Mouse (Mus musculus) frontal cortex, postnatal 10 days (tissue): ENCODE results near the gene Secisbp2.
"Not testable (repeated sequence)": the region's sequence is repeated elsewhere in the genome, so short reads cannot be mapped to it uniquely, and the experiment has no call there.

Experiments used
- DNase-seq, 2 experiments: peaks; one replicate each; pipeline ENCODE4 v3.0.0; 2022; ENCODE audit warnings: low spot score in 2 of 2, mixed read lengths in 1 of 2

The Secisbp2 gene

GRCm38 (mm10) chr13:51643924-51644828 lies 7.3 kb upstream of the Secisbp2 start:
- DNase-seq = no peak

- peak; percentile 96 to 97 for DNase-seq
Measured at GRCm38 (mm10) chr13:51644829-51645789, 6.4 kb upstream of the Secisbp2 start, which contains the start of gene Cks2. Cks2 (plus strand) TSS chr13:51645232.

GRCm38 (mm10) chr13:51645872-51646271 lies 5.6 kb upstream of the Secisbp2 start:
- DNase-seq = no peak

- no peak for DNase-seq
Measured at GRCm38 (mm10) chr13:51646362-51647027, 5.0 kb upstream of the Secisbp2 start.

GRCm38 (mm10) chr13:51647770-51648169 lies 3.7 kb upstream of the Secisbp2 start:
- no peak for DNase-seq

GRCm38 (mm10) chr13:51648237-51648636 lies 3.3 kb upstream of the Secisbp2 start:
- DNase-seq = no peak

- DNase-seq = no peak
Measured at GRCm38 (mm10) chr13:51649740-51650139, 1.8 kb upstream of the Secisbp2 start.

- no peak for DNase-seq
Measured at GRCm38 (mm10) chr13:51653159-51653558, 1.7 kb downstream of the Secisbp2 start.

GRCm38 (mm10) chr13:51653961-51654360 lies 2.5 kb downstream of the Secisbp2 start:
- DNase-seq = no peak

GRCm38 (mm10) chr13:51656516-51657235 lies 5.2 kb downstream of the Secisbp2 start:
- no peak for DNase-seq

GRCm38 (mm10) chr13:51658094-51658493 lies 6.6 kb downstream of the Secisbp2 start:
- DNase-seq = no peak

GRCm38 (mm10) chr13:51659573-51659972 lies 8.1 kb downstream of the Secisbp2 start:
- DNase-seq = no peak

GRCm38 (mm10) chr13:51663561-51663960 lies 12.1 kb downstream of the Secisbp2 start:
- no peak for DNase-seq

- not testable (repeated sequence) for DNase-seq
Measured at GRCm38 (mm10) chr13:51668195-51668594, 16.7 kb downstream of the Secisbp2 start.

- DNase-seq = no peak
Measured at GRCm38 (mm10) chr13:51676641-51677040, 25.1 kb downstream of the Secisbp2 start.

- DNase-seq = no peak
Measured at GRCm38 (mm10) chr13:51677041-51677440, 25.5 kb downstream of the Secisbp2 start.

- no peak for DNase-seq
Measured at GRCm38 (mm10) chr13:51677630-51678185, 26.2 kb downstream of the Secisbp2 start.

- DNase-seq = no peak
Measured at GRCm38 (mm10) chr13:51678687-51679086, 27.2 kb downstream of the Secisbp2 start.

GRCm38 (mm10) chr13:51679332-51679731 lies 27.8 kb downstream of the Secisbp2 start:
- DNase-seq = no peak

- no peak for DNase-seq
Measured at GRCm38 (mm10) chr13:51681076-51681475, 29.6 kb downstream of the Secisbp2 start.

GRCm38 (mm10) chr13:51681634-51682033 lies 30.1 kb downstream of the Secisbp2 start:
- no peak for DNase-seq
